Mouse (Mus musculus): ENCODE measurements around the gene Sgce.

Sgce gene

DNA sequence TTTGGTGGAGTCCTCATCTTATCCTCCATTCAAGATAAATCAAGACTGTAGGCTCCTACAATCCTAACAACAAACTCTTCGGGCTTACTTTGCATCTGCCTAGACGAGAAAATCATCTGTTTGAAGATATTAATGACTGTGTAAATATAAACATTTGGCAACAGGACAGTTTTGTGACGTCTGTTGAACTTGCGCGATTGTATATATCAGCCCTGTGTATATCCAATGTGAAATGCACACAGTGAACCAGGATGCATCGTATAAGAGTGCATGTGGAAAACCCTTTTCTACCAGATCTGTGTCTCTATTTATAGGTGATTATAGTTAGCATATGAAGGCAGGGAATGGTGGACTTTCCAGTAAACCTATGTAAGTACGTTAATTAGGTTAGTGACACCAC lies 104.9 kb downstream of the Sgce start:
- DNase-seq, result no peak

DNA sequence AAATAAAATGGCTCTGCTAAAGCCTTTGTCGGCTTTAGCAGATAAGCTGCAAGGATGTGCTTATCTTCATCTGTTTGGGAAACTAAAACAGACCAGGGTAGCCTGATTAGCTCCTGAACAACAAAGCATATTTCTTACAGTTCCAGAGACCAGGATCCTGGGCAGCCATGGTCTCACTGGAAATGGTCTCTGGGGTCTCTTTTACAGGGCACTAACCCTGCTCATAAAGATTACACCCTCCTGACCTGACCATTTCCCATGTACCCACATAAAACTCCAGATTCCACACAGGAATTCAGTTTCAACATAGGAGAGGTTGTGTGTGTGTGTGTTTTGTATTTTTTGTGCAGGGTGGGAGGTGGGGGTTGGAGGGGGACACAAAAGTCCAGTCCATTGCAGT lies 112.2 kb downstream of the Sgce start:
- DNase-seq, result no peak

DNA sequence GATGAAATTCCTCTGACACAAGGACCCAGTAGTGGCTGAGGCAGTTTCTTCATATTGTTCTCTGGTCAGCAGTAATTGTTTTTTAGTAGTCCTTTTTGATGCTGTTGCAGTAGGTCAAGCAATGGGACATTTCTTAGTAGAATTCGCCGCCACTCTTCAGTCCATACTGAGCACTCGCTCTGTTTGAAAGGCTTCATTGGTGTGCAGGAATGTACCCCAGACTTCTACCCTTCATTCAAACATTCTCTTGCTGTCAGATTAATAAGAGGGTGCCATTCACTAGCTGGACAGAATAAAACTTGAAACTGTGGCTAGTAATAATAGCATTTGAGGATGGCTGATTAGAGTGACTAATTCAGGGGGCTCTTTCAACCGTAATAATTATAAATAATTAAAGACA lies 113.8 kb downstream of the Sgce start:
- no peak for DNase-seq

DNA sequence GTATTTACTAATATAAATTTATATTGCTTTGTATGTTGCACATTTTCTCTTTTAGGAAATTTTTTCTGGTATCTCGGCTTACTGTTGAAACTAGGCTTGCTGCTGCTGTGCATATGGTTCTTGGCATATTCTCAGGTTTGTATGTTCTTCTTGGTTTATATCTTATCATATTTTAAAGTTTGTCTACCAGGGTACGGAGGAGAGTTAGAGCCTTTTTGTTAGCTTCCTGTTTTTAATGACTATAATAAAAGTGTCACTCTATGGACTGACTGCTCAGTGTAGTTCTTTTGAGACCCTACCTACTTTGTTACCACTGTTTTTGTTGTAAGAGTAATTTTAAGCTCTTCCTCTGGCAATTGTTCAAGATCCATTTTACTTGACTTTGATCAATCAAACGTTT lies 115.5 kb downstream of the Sgce start:
- DNase-seq, result no peak
